Mouse (Mus musculus) forebrain, embryonic 14.5 days (tissue): ENCODE measurements at regions not wholly inside any gene's neighbourhood (a gene's known extent, or its start where the extent isn't known, plus 50 kb on each side); places are given as distances from the start of the nearest gene placed in this dataset.

ENCODE experiments used
- ATAC-seq: fragments of 200-750 bp; cut with Nextera tagmentation; 2 replicates; pipeline ENCODE4 v1.8.0; 2017; ENCODE audit warnings: mild to moderate bottlenecking, moderate library complexity
- DNase-seq: peaks from one replicate; pipeline ENCODE4 v3.0.0-alpha.2; 2015; ENCODE audit warnings: low spot score
- H3K27ac ChIP-seq: fragments of 300-500 bp; sonication (generic); 2 replicates; pipeline ENCODE4 v1.5.1; 2014; ENCODE audit warnings: low read depth, mild to moderate bottlenecking, control low read depth, low read length, moderate library complexity
- H3K27me3 ChIP-seq: fragments of 300-500 bp; sonication (generic); replicated peaks from 2 replicates; pipeline ENCODE4 v1.6.1; 2014; ENCODE audit warnings: low read length, control low read depth, mixed read lengths; ENCODE audit not compliant: control insufficient read depth, insufficient read depth
- H3K36me3 ChIP-seq: fragments of 300-500 bp; sonication (generic); 2 replicates; pipeline ENCODE4 v1.6.1; 2014; ENCODE audit warnings: low read length, control low read depth; ENCODE audit not compliant: control insufficient read depth, insufficient read depth
- H3K4me1 ChIP-seq: fragments of 300-500 bp; sonication (generic); 2 replicates; pipeline ENCODE4 v1.6.1; 2014; ENCODE audit warnings: antibody characterized with exemption, low read length, control low read depth; ENCODE audit not compliant: control insufficient read depth, insufficient read depth
- H3K4me2 ChIP-seq: fragments of 300-500 bp; sonication (generic); 2 replicates; pipeline ENCODE4 v1.6.1; 2014; ENCODE audit warnings: mild to moderate bottlenecking, control low read depth, low read length
- H3K4me3 ChIP-seq: fragments of 300-500 bp; sonication (generic); 2 replicates; pipeline ENCODE4 v1.5.1; 2014; ENCODE audit warnings: low read depth, low read length, control low read depth
- H3K9ac ChIP-seq: fragments of 300-500 bp; sonication (generic); 2 replicates; pipeline ENCODE4 v1.6.1; 2014; ENCODE audit warnings: mild to moderate bottlenecking, low read length, control low read depth, moderate library complexity
- H3K9me3 ChIP-seq: fragments of 300-500 bp; sonication (generic); replicated peaks from 2 replicates; pipeline ENCODE4 v1.6.1; 2016; ENCODE audit warnings: low read length, control low read depth, mixed read lengths; ENCODE audit not compliant: control insufficient read depth
- WGBS: fragments of 180-500 bp; shearing (Covaris S2); extraction: QIAGEN DNeasy Blood & Tissue Kit; methylation state at CpG from one replicate; pipeline ENCODE4 v1.1.7; 2014; 5-methylcytosine and 5-hydroxymethylcytosine counted together

DNA sequence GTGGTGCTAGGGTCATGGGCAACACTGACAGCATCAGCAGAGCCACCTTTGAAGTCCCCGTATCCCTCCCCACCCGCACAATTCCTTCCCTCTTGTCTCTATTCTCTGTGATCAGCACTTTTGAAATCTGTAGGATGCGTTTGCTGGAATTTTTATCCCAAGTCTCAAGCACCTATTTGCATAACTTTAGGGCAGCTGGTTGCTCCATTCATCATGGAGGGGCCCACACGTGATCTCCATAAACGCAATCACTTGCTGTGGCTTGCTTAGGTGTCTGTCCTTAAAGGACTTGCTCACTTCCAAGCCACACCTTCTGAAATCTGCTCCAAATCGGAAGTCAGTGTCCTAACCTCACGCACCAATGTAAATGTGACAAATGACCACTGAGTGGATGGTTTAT lies 80.7 kb upstream of the Mgme1 start:
- WGBS: 61% methylated on average over 7 of the region's 7 CpGs

DNA sequence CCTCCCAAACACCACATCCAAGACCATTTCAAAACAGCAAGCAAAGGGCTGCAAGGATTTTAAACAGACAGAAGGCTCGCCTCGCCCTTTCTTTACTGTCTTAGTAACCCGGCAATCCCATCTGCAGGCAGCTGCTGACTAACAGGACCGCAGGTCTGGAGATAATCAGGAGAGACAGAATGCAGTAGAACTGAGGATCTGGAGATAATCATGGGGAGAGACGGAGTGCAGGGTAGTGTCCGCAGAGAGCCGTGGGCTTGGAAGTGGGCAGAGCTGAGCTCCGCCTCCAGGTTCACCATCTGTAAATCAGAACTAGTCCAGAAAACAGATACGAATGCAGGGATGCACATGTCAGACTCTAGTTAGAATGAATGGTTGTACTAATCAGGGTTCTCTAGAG lies 79.4 kb upstream of the Mgme1 start:
- H3K9me3 ChIP-seq: no peaks in the 10 kb centered on the region
- H3K27ac ChIP-seq: no peak overlapping the region
- H3K4me2 ChIP-seq: no peak overlapping the region
- H3K36me3 ChIP-seq: no peaks in the 10 kb centered on the region
- DNase-seq: no peak
- no peak overlapping the region for H3K9ac ChIP-seq
- WGBS: 88% methylated on average over 9 of the region's 9 CpGs
- no peaks in the 10 kb centered on the region for H3K27me3 ChIP-seq
- H3K4me3 ChIP-seq: no peak overlapping the region
- no peak for ATAC-seq
- no peaks in the 10 kb centered on the region for H3K4me1 ChIP-seq

More for the DNA sequence above, 80.7 kb upstream of the Mgme1 start:
- ATAC-seq: no peak
- DNase-seq: no peak
- Histone ChIP-seq H3K4me3 (no peak overlapping the region), H3K27ac (no peak overlapping the region), H3K36me3 (no peaks in the 10 kb centered on the region), H3K9me3 (no peaks in the 10 kb centered on the region), H3K9ac (no peak overlapping the region), H3K4me2 (no peak overlapping the region), H3K4me1 (no peaks in the 10 kb centered on the region), H3K27me3 (no peaks in the 10 kb centered on the region)

DNA sequence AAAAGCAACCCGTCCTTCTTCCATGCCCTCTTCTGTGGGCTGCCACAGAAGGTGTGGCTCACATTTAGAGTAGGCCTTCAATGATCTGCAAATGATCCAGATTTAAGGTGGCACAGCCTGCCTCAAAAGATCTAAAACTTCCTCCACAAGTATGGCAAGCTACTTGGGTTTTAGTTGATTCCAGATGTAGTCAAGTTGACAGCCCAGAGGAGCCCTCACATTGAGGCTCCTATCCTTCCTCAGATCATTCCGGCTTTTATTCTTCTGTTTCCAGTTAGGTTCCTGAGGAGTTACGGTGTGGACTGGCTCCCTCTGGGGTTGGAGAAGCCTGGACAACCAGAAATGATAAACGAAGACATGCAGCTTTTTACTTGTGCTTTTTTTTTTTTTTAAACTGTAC lies 78.8 kb upstream of the Mgme1 start:
- H3K4me2 ChIP-seq: no peak overlapping the region
- H3K4me3 ChIP-seq: no peak overlapping the region
- H3K4me1 ChIP-seq: no peaks in the 10 kb centered on the region
- no peak overlapping the region for H3K27ac ChIP-seq
- H3K27me3 ChIP-seq: no peaks in the 10 kb centered on the region
- 91% methylated on average over 4 of the region's 4 CpGs for WGBS
- ATAC-seq: no peak
- no peak for DNase-seq
- no peaks in the 10 kb centered on the region for H3K36me3 ChIP-seq
- no peak overlapping the region for H3K9ac ChIP-seq
- H3K9me3 ChIP-seq: no peaks in the 10 kb centered on the region

DNA sequence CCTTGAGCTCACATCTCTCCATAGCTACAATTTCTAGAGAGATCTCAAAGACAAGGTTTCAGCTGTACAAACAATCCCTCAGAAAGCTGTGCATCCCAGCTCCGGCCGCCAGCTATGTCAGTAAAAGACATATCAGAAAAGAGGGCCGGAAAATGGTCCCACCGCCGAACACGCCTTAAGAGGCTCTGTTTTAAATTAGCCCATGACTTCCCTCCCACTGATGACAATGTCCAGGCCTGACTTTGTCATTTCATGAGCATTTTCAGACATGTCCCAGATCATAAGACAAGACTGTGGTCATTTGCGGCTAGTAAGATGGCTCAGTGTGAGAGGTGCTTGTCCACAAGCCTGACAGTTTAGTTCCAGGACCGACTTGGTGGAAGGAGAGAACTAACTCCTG lies 78.0 kb upstream of the Mgme1 start:
- no peaks in the 10 kb centered on the region for H3K4me1 ChIP-seq
- ATAC-seq: no peak
- H3K9me3 ChIP-seq: no peaks in the 10 kb centered on the region
- no peaks in the 10 kb centered on the region for H3K36me3 ChIP-seq
- no peak overlapping the region for H3K4me3 ChIP-seq
- H3K4me2 ChIP-seq: no peak overlapping the region
- H3K27ac ChIP-seq: no peak overlapping the region
- no peaks in the 10 kb centered on the region for H3K27me3 ChIP-seq
- DNase-seq: no peak
- 89% methylated on average over 8 of the region's 8 CpGs for WGBS
- no peak overlapping the region for H3K9ac ChIP-seq

DNA sequence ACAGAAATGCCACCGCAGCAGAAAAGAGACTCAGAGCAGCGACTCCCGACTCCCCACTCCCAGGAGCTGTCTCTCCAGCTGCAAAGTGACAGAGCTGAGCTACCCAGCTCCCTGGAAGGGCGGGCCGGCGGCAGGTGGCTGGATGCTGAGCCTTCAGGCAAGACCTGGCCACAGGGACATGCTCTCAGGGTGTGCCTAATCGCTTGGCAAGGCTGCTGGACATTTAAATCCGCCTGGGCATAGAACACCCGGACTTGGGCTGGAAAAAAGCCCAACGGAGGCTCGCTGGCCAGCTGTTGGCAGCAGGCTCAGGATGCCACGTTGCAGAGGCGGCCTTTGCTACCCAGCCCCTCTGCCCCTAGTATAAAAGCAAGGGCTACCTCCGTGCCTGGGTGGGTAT lies 74.6 kb upstream of the Mgme1 start:
- ATAC-seq: no peak
- Histone ChIP-seq H3K27me3 (no peaks in the 10 kb centered on the region), H3K4me1 (no peaks in the 10 kb centered on the region), H3K9me3 (no peaks in the 10 kb centered on the region), H3K36me3 (no peaks in the 10 kb centered on the region), H3K4me3 (no peak overlapping the region), H3K9ac (no peak overlapping the region), H3K27ac (no peak overlapping the region), H3K4me2 (no peak overlapping the region)
- WGBS: 59% methylated on average over 14 of the region's 14 CpGs
- DNase-seq: no peak

DNA sequence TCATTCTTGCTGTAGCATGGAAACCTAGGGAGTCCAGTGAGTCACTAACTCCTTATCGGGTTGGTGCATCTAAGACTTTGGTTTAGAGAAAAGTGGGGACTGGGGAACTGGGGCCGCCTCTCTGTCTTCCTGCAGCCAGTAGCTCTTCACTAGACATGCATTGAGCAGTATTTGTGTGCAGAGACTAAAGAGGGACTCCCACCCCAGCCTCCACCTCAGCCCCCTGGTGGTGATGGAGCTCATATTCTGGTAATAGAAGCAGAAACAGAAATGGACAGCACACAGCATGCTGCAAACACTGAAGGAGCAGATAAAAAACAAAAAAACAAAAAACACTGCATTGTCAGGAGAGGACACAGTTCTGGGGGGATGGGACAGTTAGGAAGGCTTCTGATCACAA lies 73.3 kb upstream of the Mgme1 start:
- Histone ChIP-seq H3K27me3 (no peaks in the 10 kb centered on the region), H3K9ac (no peak overlapping the region), H3K4me2 (no peak overlapping the region), H3K27ac (no peak overlapping the region), H3K4me3 (no peak overlapping the region), H3K4me1 (no peaks in the 10 kb centered on the region), H3K9me3 (no peaks in the 10 kb centered on the region), H3K36me3 (no peaks in the 10 kb centered on the region)
- DNase-seq (no peak), ATAC-seq (no peak)
- 78% methylated on average over 2 of the region's 2 CpGs for WGBS

DNA sequence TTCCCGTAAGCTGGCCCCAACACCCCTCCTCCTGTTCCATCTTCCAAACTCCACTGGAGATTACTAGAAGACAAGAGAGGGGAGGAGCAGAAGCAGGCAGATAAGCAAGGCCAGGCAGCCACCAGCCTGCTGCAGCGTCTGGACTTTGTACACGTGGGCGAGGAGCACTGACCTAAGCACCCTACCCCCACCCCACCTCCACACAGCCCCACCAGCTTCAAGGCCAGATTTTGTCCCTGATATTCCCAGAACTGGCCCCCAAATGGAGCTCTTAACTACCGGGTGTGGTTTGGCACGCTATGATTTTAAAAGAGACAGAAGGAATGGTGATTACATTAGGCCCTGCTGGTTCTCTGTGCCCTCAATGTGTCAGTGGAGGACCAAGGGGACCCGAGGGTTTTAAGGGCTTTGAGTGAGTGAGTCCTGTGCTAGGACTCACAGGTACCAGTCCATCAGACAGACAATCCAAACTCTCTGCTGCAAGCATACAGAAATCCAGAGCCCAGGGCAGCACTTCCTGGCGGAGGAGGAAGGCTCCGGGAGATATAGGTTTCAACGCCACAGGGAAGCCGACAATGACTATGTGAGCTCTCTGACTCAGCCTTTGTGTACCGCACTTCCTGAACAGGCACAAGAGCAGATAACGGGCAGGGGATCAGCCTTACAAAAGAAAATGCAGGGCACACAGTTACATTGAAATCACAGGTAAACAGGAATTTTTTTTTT lies 72.0 kb upstream of the Mgme1 start:
- Histone ChIP-seq H3K27ac (no peak overlapping the region), H3K4me2 (no peak overlapping the region), H3K27me3 (no peaks in the 10 kb centered on the region), H3K4me1 (no peaks in the 10 kb centered on the region), H3K9me3 (no peaks in the 10 kb centered on the region), H3K9ac (no peak overlapping the region), H3K36me3 (no peaks in the 10 kb centered on the region), H3K4me3 (no peak overlapping the region)
- 69% methylated on average over 13 of the region's 13 CpGs for WGBS
- DNase-seq (no peak), ATAC-seq (no peak)
